Mouse (Mus musculus) megakaryocyte, embryonic 14.5 days (primary cell): Measurements from ENCODE around the gene Zfp111.

Experiments used
- FLI1 ChIP-seq: IDR thresholded peaks from 2 replicates; pipeline ENCODE4 v1.6.1; 2012; ENCODE audit warnings: low read length, inconsistent platforms, mixed read lengths
- GATA1 ChIP-seq: IDR thresholded peaks from 3 replicates; pipeline ENCODE4 v1.6.1; 2012; ENCODE audit warnings: mixed read lengths, low read length, inconsistent platforms, borderline replicate concordance

DNA sequence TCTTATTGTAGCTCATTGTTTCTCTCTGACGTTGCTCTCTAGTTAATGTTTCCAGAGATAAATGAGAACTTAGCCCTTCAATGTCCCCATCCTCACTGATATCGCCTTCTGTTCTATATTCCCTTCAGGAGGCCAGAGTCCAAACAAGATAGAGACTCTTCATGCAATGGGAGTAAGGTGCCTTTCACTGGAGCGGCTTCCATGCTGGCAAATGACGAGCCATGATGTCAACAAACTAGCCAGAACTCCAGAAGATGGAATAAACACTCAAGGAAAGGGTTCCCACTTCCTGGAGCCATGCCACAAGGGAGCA is 48.7 kb upstream of the Zfp111 start:
- TF ChIP-seq GATA1 (no peak), FLI1 (no peak)
